Mouse (Mus musculus) liver, postnatal 0 days (tissue): ENCODE results near the gene Hsd17b14. TPM values are rescaled to one million over a fixed set of nuclear protein-coding genes. Genes with fewer than 3 reads are reported as not detected.

Experiments used
- ATAC-seq: fragments of 200-750 bp; cut with Nextera tagmentation; 2 replicates; pipeline ENCODE4 v1.8.0; 2017; ENCODE audit warnings: mild to moderate bottlenecking, moderate library complexity
- DNase-seq: peaks from one replicate; pipeline ENCODE4 v3.0.0-alpha.2; 2016
- H3K27ac ChIP-seq: fragments of 300-500 bp; sonication (generic); 2 replicates; pipeline ENCODE4 v1.5.1; 2014; ENCODE audit warnings: antibody characterized with exemption, moderate library complexity, mild to moderate bottlenecking, low read depth
- H3K27me3 ChIP-seq: fragments of 300-500 bp; sonication (generic); 2 replicates; pipeline ENCODE4 v1.6.1; 2014; ENCODE audit warnings: low read length, control low read depth, mixed read lengths; ENCODE audit not compliant: insufficient read depth
- H3K36me3 ChIP-seq: fragments of 300-500 bp; sonication (generic); replicated peaks from 2 replicates; pipeline ENCODE4 v1.6.1; 2014; ENCODE audit warnings: mild to moderate bottlenecking, control low read depth, low read length, moderate library complexity, mixed read lengths; ENCODE audit not compliant: insufficient read depth
- H3K4me1 ChIP-seq: fragments of 300-500 bp; sonication (generic); 2 replicates; pipeline ENCODE4 v1.6.1; 2014; ENCODE audit warnings: antibody characterized with exemption, mild to moderate bottlenecking, control low read depth; ENCODE audit not compliant: insufficient read depth
- H3K4me2 ChIP-seq: fragments of 300-500 bp; sonication (generic); 2 replicates; pipeline ENCODE4 v1.6.1; 2014; ENCODE audit warnings: low read depth, mild to moderate bottlenecking, low read length, moderate library complexity, mixed read lengths
- H3K4me3 ChIP-seq: fragments of 300-500 bp; sonication (generic); 2 replicates; pipeline ENCODE4 v1.5.1; 2014; ENCODE audit warnings: low read depth, low read length
- H3K9ac ChIP-seq: fragments of 300-500 bp; sonication (generic); replicated peaks from 2 replicates; pipeline ENCODE4 v1.6.1; 2014; ENCODE audit warnings: mild to moderate bottlenecking, moderate library complexity
- H3K9me3 ChIP-seq: fragments of 300-500 bp; sonication (generic); 2 replicates; pipeline ENCODE4 v1.6.1; 2016; ENCODE audit warnings: mild to moderate bottlenecking, control low read depth, low read length, mixed read lengths
- CTCF ChIP-seq: sonication (generic); IDR thresholded peaks from 2 replicates; pipeline ENCODE4 v1.5.1; 2016; ENCODE audit warnings: antibody characterized with exemption, low read depth
- EP300 ChIP-seq: IDR thresholded peaks from 2 replicates; pipeline ENCODE4 v1.6.1; 2016; ENCODE audit warnings: antibody characterized with exemption, low read depth, mild to moderate bottlenecking
- WGBS: fragments of 180-500 bp; shearing (Covaris S2); extraction: QIAGEN DNeasy Blood & Tissue Kit; methylation state at CpG from one replicate; pipeline ENCODE4 v1.1.7; 2014; ENCODE audit not compliant: insufficient replicate concordance; 5-methylcytosine and 5-hydroxymethylcytosine counted together
- polyA plus RNA-seq: library from polyadenylated mRNA; unstranded; fragments of >200 nt; fragmentation: Nextera tagmentation; extraction: Ambion mirVana; gene quantifications from 2 replicates; pipeline ENCODE4 v1.2.1, GENCODE M21; 2015

Gene Hsd17b14
- polyA plus RNA-seq, 1 experiment from 2014 or later, result 0.62 TPM

- DNase-seq (peak; percentile 96), ATAC-seq (peak; percentile 95)
- Histone ChIP-seq H3K27me3 (no peaks in the 10 kb centered on the region), H3K4me3 (peak overlapping the region; percentile 46), H3K9ac (peak overlapping the region; percentile 66), H3K36me3 (no peaks in the 10 kb centered on the region), H3K4me2 (peak overlapping the region; percentile 81), H3K27ac (peak overlapping the region; percentile 95), H3K9me3 (no peaks in the 10 kb centered on the region), H3K4me1 (peaks cover 53% of the 10 kb centered on the region)
- TF ChIP-seq EP300 (peak; percentile 90), CTCF (no peak; the same call in 1 of the 2 replicates)
- under 1% methylated on average over 24 of the region's 24 CpGs for WGBS
Observed at GRCm38 (mm10) chr7:45567780-45568516, 13.3 kb downstream of the Hsd17b14 start.

DNA sequence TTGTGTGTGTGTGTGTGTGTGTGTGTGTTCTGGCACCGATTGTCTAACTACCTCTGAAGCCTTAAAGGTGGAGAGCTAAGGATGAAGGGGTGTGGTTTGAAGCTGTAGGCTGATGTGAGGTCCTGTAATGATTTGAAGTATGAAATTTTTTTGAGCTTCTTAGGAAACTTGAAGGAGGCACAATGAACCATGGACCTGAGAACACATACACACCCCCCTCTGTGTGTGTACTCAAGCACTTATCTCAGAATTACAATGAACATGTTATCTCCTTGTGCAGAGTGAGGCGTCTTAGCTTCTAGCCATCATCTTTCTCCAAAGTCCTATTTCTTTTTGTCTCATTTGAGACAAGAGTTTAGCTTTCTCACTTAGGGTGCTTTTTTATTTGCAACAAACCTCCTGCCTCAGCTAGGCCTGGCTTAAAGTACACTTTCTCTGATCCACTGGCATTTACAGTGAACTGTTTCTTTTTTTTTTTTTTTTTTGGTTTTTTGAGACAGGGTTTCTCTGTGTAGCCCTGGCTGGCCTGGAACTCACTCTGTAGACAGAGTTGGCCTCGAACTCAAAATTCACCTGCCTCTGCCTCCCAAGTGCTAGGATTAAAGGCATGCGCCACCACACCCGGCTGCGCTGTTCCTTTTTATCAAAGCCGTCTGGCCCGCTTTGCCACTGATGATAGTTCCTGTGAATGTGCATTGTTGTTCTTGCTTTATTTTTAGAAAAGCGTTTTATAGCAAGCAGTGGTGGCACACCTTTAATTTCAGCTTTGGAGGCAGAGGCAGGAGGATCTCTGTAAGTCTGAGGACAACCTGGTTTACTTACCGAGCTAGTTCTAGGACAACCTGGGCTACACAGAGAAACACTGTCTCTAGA, 14.1 kb downstream of the Hsd17b14 start:
- no peaks in the 10 kb centered on the region for H3K27me3 ChIP-seq
- peak; percentile 9 for ATAC-seq
- peak overlapping the region; percentile 46 for H3K4me3 ChIP-seq
- TF ChIP-seq CTCF, result no peak
- TF ChIP-seq EP300, result no peak
- no peaks in the 10 kb centered on the region for H3K9me3 ChIP-seq
- WGBS, result 51% methylated on average over 10 of the region's 10 CpGs
- no peaks in the 10 kb centered on the region; the same call in 1 of the 2 replicates for H3K36me3 ChIP-seq
- DNase-seq, result peak; percentile 11
- peak overlapping the region; percentile 81 for H3K4me2 ChIP-seq
- peak overlapping the region; percentile 41 for H3K9ac ChIP-seq
- H3K27ac ChIP-seq, result peak overlapping the region; percentile 95
- peaks cover 54% of the 10 kb centered on the region for H3K4me1 ChIP-seq

DNA sequence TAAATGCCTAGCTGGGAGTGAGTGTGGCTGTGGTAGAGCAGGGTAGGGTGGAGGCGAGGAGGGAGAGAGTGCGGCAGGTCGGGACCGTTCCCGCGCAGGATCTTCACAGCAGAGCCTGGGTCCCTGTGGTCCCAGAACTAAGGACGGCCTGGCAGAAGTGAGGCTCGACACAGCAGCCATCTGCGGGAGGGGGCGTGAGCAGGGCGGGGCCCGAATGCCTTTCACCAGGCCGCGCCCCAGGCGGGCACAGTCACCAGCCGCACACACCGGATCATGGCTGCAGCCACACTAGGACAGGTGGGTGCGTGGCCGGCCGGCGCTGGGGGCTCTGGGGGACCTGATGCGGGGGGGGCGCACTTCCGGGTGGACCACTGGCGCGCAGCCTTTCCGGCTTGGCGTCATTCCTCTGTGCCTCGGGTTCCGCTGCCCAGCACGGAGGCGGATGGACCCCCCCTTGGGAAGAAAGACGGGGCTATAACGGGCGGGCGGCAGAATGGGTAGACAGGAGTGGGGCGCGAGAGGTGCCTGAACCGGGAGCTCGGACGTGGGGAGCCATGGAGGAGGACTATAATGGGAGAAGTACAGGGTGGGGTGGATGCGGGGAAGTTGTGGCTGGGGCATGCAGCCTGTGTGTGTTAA, 15.5 kb downstream of the Hsd17b14 start, which contains the start of gene Bcat2:
Bcat2 (plus strand) TSS at position 51 of the 639 bp plus-strand sequence.
- ATAC-seq, result peak; percentile 8
- H3K4me1 ChIP-seq, result peaks cover 54% of the 10 kb centered on the region

DNA sequence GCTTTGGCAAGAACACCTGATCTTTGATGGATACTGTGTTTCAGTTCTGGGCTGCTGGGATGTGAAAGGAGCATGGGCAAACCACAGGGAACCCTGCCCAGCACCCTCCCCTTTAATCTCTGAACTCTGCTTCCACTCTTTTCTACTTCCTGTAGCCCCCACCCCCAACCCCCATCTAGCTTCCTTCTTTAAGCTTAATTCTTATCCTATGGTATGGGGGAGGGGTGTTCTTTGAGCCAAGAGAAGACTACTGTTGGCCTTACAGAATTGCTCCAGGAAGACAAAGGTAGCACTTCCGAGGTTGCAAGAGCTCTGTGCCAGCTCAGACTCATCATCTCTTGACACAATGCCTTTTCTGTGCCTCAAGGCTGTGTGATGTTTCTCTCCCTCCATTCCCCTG, 17.3 kb downstream of the Hsd17b14 start:
- H3K4me1 ChIP-seq, result peaks cover 53% of the 10 kb centered on the region
- peak overlapping the region; percentile 64; the same call in 1 of the 2 replicates for H3K27ac ChIP-seq
- H3K27me3 ChIP-seq, result no peaks in the 10 kb centered on the region
- H3K9me3 ChIP-seq, result no peaks in the 10 kb centered on the region
- ATAC-seq, result no peak
- 0 out of 2 replicates have a peak overlapping the region, but pooled peaks have one; percentile 67 for H3K9ac ChIP-seq
- no peak for DNase-seq
- 19% methylated on average over 1 of the region's 1 CpGs for WGBS
- TF ChIP-seq CTCF, result no peak
- no peak for TF ChIP-seq EP300
- peak overlapping the region; percentile 75 for H3K4me2 ChIP-seq
- peaks cover 2% of the 10 kb centered on the region; the same call in 1 of the 2 replicates for H3K36me3 ChIP-seq
- no peak overlapping the region for H3K4me3 ChIP-seq

More for the DNA sequence above, 15.5 kb downstream of the Hsd17b14 start, which contains the start of gene Bcat2:
- Histone ChIP-seq H3K36me3 (no peaks in the 10 kb centered on the region; the same call in 1 of the 2 replicates), H3K4me2 (peak within 1 kb of the TSS; percentile 75), H3K9ac (peak within 1 kb of the TSS; percentile 67), H3K4me3 (peak within 1 kb of the TSS; percentile 60), H3K27ac (peak within 1 kb of the TSS; percentile 95), H3K27me3 (no peaks in the 10 kb centered on the region), H3K9me3 (no peaks in the 10 kb centered on the region)
- 6% methylated on average over 40 of the region's 42 CpGs for WGBS
- TF ChIP-seq CTCF (no peak), EP300 (no peak)
- peak; percentile 88 for DNase-seq

GRCm38 (mm10) chr7:45573954-45574353, 19.3 kb downstream of the Hsd17b14 start:
- Histone ChIP-seq H3K9me3 (no peaks in the 10 kb centered on the region), H3K36me3 (peaks cover 6% of the 10 kb centered on the region), H3K4me3 (peak overlapping the region; percentile 54), H3K4me2 (peak overlapping the region; percentile 55), H3K9ac (peak overlapping the region; percentile 70), H3K4me1 (peaks cover 36% of the 10 kb centered on the region), H3K27me3 (no peaks in the 10 kb centered on the region), H3K27ac (peak overlapping the region; percentile 81)
- DNase-seq (peak; percentile 56), ATAC-seq (peak; percentile 43)
- no peak for TF ChIP-seq EP300
- no peak for TF ChIP-seq CTCF
- WGBS, result 58% methylated on average over 8 of the region's 8 CpGs
